9 mouse cellular contexts compared by ENCODE assay signal in the genomic region with DNA sequence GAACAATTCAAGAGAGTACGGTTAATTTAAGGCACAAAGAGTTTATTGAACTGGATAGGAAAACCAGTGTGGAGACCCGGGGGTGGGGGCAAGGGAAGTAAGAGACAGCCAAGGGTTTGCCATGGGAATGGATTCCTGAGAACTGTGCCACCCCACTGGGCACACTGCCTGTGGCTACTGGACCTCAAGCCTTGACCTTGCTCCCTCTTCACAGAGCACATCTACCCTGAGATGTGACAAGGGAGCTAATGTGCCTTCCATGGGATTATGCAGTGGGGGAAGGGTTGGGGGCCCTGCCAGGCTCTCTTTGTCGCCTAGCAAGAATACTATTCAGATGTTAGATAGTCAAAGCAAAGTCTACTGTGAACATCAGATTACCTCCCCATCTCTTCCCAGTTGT.
A peak's percentile ranks its signal among the peaks of the same experiment; 100 is the strongest.
DNase-seq lines count a peak whose midpoint lies in the region; ATAC-seq lines count a peak whose summit lies in the region.
"Had no signal": no experiment of that assay in that cellular context is flagged by ENCODE, and none has a peak within 500 bp of the region (broad histone marks: within the 10 kb centered on the region; RNA-seq: fewer than 3 reads in every experiment).

No protein-coding gene starts in this region.

- H3K4me1 ChIP-seq in neural tube, embryonic 11.5 days (ENCODE audit: control insufficient read depth, insufficient read depth, low read length): no peaks in the 10 kb centered on the region
- no peaks in the 10 kb centered on the region; the same call in none of the 2 replicates for H3K4me1 ChIP-seq in hindbrain, embryonic 16.5 days (ENCODE audit: control insufficient read depth, insufficient read depth, low read depth, low read length)
- peaks cover 5% of the 10 kb centered on the region; the same call in 1 of the 2 replicates for H3K4me1 ChIP-seq in midbrain, embryonic 11.5 days (ENCODE audit: control insufficient read depth, insufficient read depth, low read length)
- H3K4me1 ChIP-seq: embryonic facial prominence, embryonic 15.5 days had no signal

- H3K27me3 ChIP-seq in neural tube, embryonic 11.5 days (ENCODE audit: control insufficient read depth, insufficient read depth, low read length): no peaks in the 10 kb centered on the region
- H3K27me3 ChIP-seq in hindbrain, embryonic 16.5 days (replicated peaks; ENCODE audit: control insufficient read depth, insufficient read depth, low read length): no peaks in the 10 kb centered on the region
- no peaks in the 10 kb centered on the region for H3K27me3 ChIP-seq in midbrain, embryonic 11.5 days (ENCODE audit: control insufficient read depth, insufficient read depth, low read length)
- H3K27me3 ChIP-seq: embryonic facial prominence, embryonic 15.5 days had no signal

- H3K36me3 ChIP-seq in neural tube, embryonic 11.5 days (ENCODE audit: control insufficient read depth, insufficient read depth, low read length): no peaks in the 10 kb centered on the region
- H3K36me3 ChIP-seq in hindbrain, embryonic 16.5 days (ENCODE audit: control insufficient read depth, insufficient read depth, low read length): no peaks in the 10 kb centered on the region
- H3K36me3 ChIP-seq in midbrain, embryonic 11.5 days (ENCODE audit: control insufficient read depth, insufficient read depth, low read length): no peaks in the 10 kb centered on the region
- H3K36me3 ChIP-seq: embryonic facial prominence, embryonic 15.5 days had no signal

- H3K27ac ChIP-seq in neural tube, embryonic 11.5 days (ENCODE audit: low read depth, low read length): no peak overlapping the region
- H3K27ac ChIP-seq in hindbrain, embryonic 16.5 days (ENCODE audit: low read depth, low read length): peak overlapping the region; percentile 24
- no peak overlapping the region for H3K27ac ChIP-seq in midbrain, embryonic 11.5 days (ENCODE audit: low read depth, low read length)
- H3K27ac ChIP-seq: embryonic facial prominence, embryonic 15.5 days had no signal

- WGBS in neural tube, embryonic 11.5 days: 60% methylated on average over 3 of the region's 3 CpGs
- WGBS in hindbrain, embryonic 16.5 days: 42% methylated on average over 3 of the region's 3 CpGs
- WGBS in midbrain, embryonic 11.5 days: 59% methylated on average over 3 of the region's 3 CpGs

- H3K4me2 ChIP-seq in neural tube, embryonic 11.5 days (ENCODE audit: low read depth): no peak overlapping the region
- H3K4me2 ChIP-seq in hindbrain, embryonic 16.5 days (ENCODE audit: low read length): no peak overlapping the region
- no peak overlapping the region; the same call in 1 of the 2 replicates for H3K4me2 ChIP-seq in midbrain, embryonic 11.5 days
- H3K4me2 ChIP-seq: embryonic facial prominence, embryonic 15.5 days had no signal

- DNase-seq in neural tube, embryonic 11.5 days (ENCODE audit: low spot score): peak; percentile 14
- no peak for DNase-seq in neural tube, embryonic 10.5 days (ENCODE audit: extremely low spot score, low spot score)
- peak; percentile 87 for DNase-seq in midbrain, embryonic 11.5 days (ENCODE audit: low spot score, missing footprints)
- peak; percentile 56 for DNase-seq in right cerebral cortex, postnatal 4 days
- DNase-seq in spleen, adult 18-20 months: no peak
- no peak for DNase-seq in adrenal gland, postnatal 4 days (ENCODE audit: low spot score in 2 of 2)
- DNase-seq in adrenal gland, adult 2 months: no peak

- H3K9me3 ChIP-seq in neural tube, embryonic 11.5 days (ENCODE audit: control insufficient read depth, low read length): no peaks in the 10 kb centered on the region
- H3K9me3 ChIP-seq in hindbrain, embryonic 16.5 days (ENCODE audit: control insufficient read depth, low read length): no peaks in the 10 kb centered on the region
- H3K9me3 ChIP-seq in midbrain, embryonic 11.5 days (ENCODE audit: control insufficient read depth, low read length): no peaks in the 10 kb centered on the region
- H3K9me3 ChIP-seq: embryonic facial prominence, embryonic 15.5 days had no signal

- no peak overlapping the region for H3K4me3 ChIP-seq in neural tube, embryonic 11.5 days (ENCODE audit: low read depth, low read length)
- no peak overlapping the region for H3K4me3 ChIP-seq in hindbrain, embryonic 16.5 days (ENCODE audit: low read length)
- H3K4me3 ChIP-seq in midbrain, embryonic 11.5 days (ENCODE audit: low read depth, low read length): no peak overlapping the region
- H3K4me3 ChIP-seq: embryonic facial prominence, embryonic 15.5 days had no signal

- no peak overlapping the region for H3K9ac ChIP-seq in neural tube, embryonic 11.5 days (ENCODE audit: low read length)
- H3K9ac ChIP-seq in hindbrain, embryonic 16.5 days (ENCODE audit: low read depth, low read length): no peak overlapping the region
- H3K9ac ChIP-seq in midbrain, embryonic 11.5 days (ENCODE audit: low read length): no peak overlapping the region
- H3K9ac ChIP-seq: embryonic facial prominence, embryonic 15.5 days had no signal

- ATAC-seq in neural tube, embryonic 11.5 days (ENCODE audit: insufficient read depth, low FRiP score, low TSS enrichment): peak; percentile 58
- ATAC-seq in hindbrain, embryonic 16.5 days: peak; percentile 95
- ATAC-seq in midbrain, embryonic 11.5 days (ENCODE audit: low FRiP score): peak; percentile 89

Comparison
In these comparisons a context has a peak if more than half of its experiments do, and no peak if none do; other contexts are left out.
1. DNase-seq: peak in neural tube, embryonic 11.5 days (single experiment), midbrain, embryonic 11.5 days (single experiment) and right cerebral cortex, postnatal 4 days (single experiment); none in neural tube, embryonic 10.5 days (single experiment), spleen, adult 18-20 months (0 of 2), adrenal gland, postnatal 4 days (0 of 2) and adrenal gland, adult 2 months (single experiment).
2. Peak in every context shown above with its lines, with median percentiles within 50 percentile points of each other: ATAC-seq.